ENCODE assay signal across 36 mouse cellular contexts in genomic region chr9:13429477-13430125, GRCm38 (mm10). TPM values are rescaled to one million over a fixed set of nuclear protein-coding genes. Genes with fewer than 3 reads are reported as not detected.
A peak's percentile ranks its signal among the peaks of the same experiment; 100 is the strongest.
DNase-seq lines count a peak whose midpoint lies in the region; ATAC-seq and TF ChIP-seq lines count a peak whose summit lies in the region.
"Had no signal": no experiment of that assay in that cellular context is flagged by ENCODE, and none has a peak within 500 bp of the region (broad histone marks: within the 10 kb centered on the region; RNA-seq: fewer than 3 reads in every experiment).

No protein-coding gene starts in this region.

- no peak for TF ChIP-seq EP300 in heart, adult 2 months (IDR thresholded peaks at IDR 0.05; ENCODE audit: insufficient read depth, low read depth, low read length)
- no peak for TF ChIP-seq EP300 in heart, postnatal 0 days (IDR thresholded peaks at IDR 0.05; ENCODE audit: low read depth)

- WGBS in heart, adult 2 months: 46% methylated on average over 2 of the region's 2 CpGs
- WGBS in heart, postnatal 0 days: 53% methylated on average over 2 of the region's 2 CpGs

- no peaks in the 10 kb centered on the region; the same call in 1 of the 2 replicates for H3K79me2 ChIP-seq in heart, adult 2 months (replicated peaks; ENCODE audit: control insufficient read depth, insufficient read depth, low read length)

- TF ChIP-seq POLR2A in heart, adult 2 months (IDR thresholded peaks at IDR 0.05; ENCODE audit: insufficient read depth, low read depth, low read length): no peak

- H3K9ac ChIP-seq in heart, adult 2 months (ENCODE audit: low read depth, low read length): no peak overlapping the region
- H3K9ac ChIP-seq in heart, postnatal 0 days (replicated peaks; ENCODE audit: low read depth, low read length): no peak overlapping the region
- H3K9ac ChIP-seq: hindbrain, embryonic 12.5 days; neural tube, embryonic 13.5 days had no signal

- DNase-seq in heart, adult 11 months: peak; percentile 86
- no peak for DNase-seq in heart, adult 2 months
- DNase-seq in heart, postnatal 0 days (ENCODE audit: low spot score): no peak
- no peak for DNase-seq in heart, postnatal 4 days
- peak; percentile 42 for DNase-seq in lung, postnatal 10 days
- DNase-seq in lung, postnatal 25 days (ENCODE audit: low spot score): no peak
- DNase-seq: adrenal gland, postnatal 36 days; cerebellum, adult 11 months; cerebellum, adult 9-11 months; gastrocnemius, postnatal 10 days; retina, postnatal 1 day; right cerebral cortex, postnatal 25 days; spleen, adult 18-20 months; thymus, postnatal 25 days had no signal

- H3K36me3 ChIP-seq in heart, adult 2 months (ENCODE audit: control insufficient read depth, insufficient read depth, low read length): peaks cover 17% of the 10 kb centered on the region
- H3K36me3 ChIP-seq in heart, postnatal 0 days (replicated peaks; ENCODE audit: control insufficient read depth, insufficient read depth, low read length): no peaks in the 10 kb centered on the region
- H3K36me3 ChIP-seq: forebrain, embryonic 10.5 days; G1E; hindbrain, embryonic 12.5 days; neural tube, embryonic 13.5 days had no signal

- no peaks in the 10 kb centered on the region for H3K27me3 ChIP-seq in heart, adult 2 months (ENCODE audit: control insufficient read depth, insufficient read depth, low read length)
- H3K27me3 ChIP-seq in heart, postnatal 0 days (ENCODE audit: control insufficient read depth, insufficient read depth, low read length): no peaks in the 10 kb centered on the region
- H3K27me3 ChIP-seq: CH12.LX; hindbrain, embryonic 12.5 days; neural tube, embryonic 13.5 days; Patski had no signal

- no peak overlapping the region for H3K27ac ChIP-seq in heart, adult 2 months
- 0 out of 2 replicates have a peak overlapping the region, but pooled peaks have one; percentile 1 for H3K27ac ChIP-seq in heart, postnatal 0 days (ENCODE audit: low read depth)
- H3K27ac ChIP-seq: forebrain, embryonic 10.5 days; hindbrain, embryonic 12.5 days; kidney, postnatal 0 days; left cerebral cortex, adult 2 months; neural tube, embryonic 13.5 days had no signal

- H3K4me2 ChIP-seq in heart, postnatal 0 days (ENCODE audit: low read depth, low read length): no peak overlapping the region
- H3K4me2 ChIP-seq: hindbrain, embryonic 12.5 days; neural tube, embryonic 13.5 days had no signal

- H3K4me1 ChIP-seq in heart, adult 2 months (ENCODE audit: control insufficient read depth, insufficient read depth, low read length): peaks cover 23% of the 10 kb centered on the region
- peaks cover 36% of the 10 kb centered on the region for H3K4me1 ChIP-seq in heart, postnatal 0 days (ENCODE audit: control insufficient read depth, insufficient read depth)

- intact Hi-C loops in heart, adult 2 months (cut with DNase I): no loop called here

- no peak overlapping the region for H3K4me3 ChIP-seq in heart, adult 2 months
- no peak overlapping the region for H3K4me3 ChIP-seq in heart, postnatal 0 days (ENCODE audit: low read depth, low read length)
- H3K4me3 ChIP-seq: forebrain, embryonic 10.5 days; hindbrain, embryonic 12.5 days; left cerebral cortex, adult 2 months; myocyte; neural tube, embryonic 13.5 days had no signal

- TF ChIP-seq CTCF in heart, adult 2 months (IDR thresholded peaks at IDR 0.05): no peak
- no peak for TF ChIP-seq CTCF in heart, postnatal 0 days (IDR thresholded peaks at IDR 0.05; ENCODE audit: low read depth)

- no peak for ATAC-seq in heart, postnatal 0 days (ENCODE audit: insufficient read depth, low read depth)
- 0 out of 2 replicates have a peak, but pooled peaks have one; percentile 20 for ATAC-seq in megakaryocyte progenitor cell, adult 5-6 weeks (replicated peaks; ENCODE audit: poor library complexity)
- ATAC-seq: forebrain, embryonic 16.5 days; midbrain, embryonic 16.5 days; Patski had no signal

- no peaks in the 10 kb centered on the region for H3K9me3 ChIP-seq in heart, postnatal 0 days (replicated peaks; ENCODE audit: control insufficient read depth, low read length)
- H3K9me3 ChIP-seq: forebrain, embryonic 10.5 days; G1E; hindbrain, embryonic 12.5 days; neural tube, embryonic 13.5 days had no signal

RNA-seq across cellular contexts. Expression of gene Gm17571, which starts 17.0 kb away (rescaled TPM):
- not detected for total RNA-seq in heart, adult 2 months (2021)
- not detected in 2 replicates for polyA plus RNA-seq in heart, adult 2 months (2012; rRNA removed)
- total RNA-seq in heart, postnatal 0 days (2014; rRNA removed; ENCODE audit: low replicate concordance): not detected in 2 replicates
- not detected in 2 replicates for polyA plus RNA-seq in heart, postnatal 0 days (2015; fragmentation: Nextera tagmentation; extraction: Ambion mirVana)
- not detected for total RNA-seq in heart, postnatal 4 days (2021)
- total RNA-seq in megakaryocyte progenitor cell, adult 5-6 weeks (2015): not detected in 2 replicates
- not detected in 2 replicates for total RNA-seq in megakaryocyte progenitor cell, adult 5-6 weeks (2017)
- total RNA-seq: adrenal gland, adult 18-20 months; adrenal gland, postnatal 36 days; CH12.LX; common myeloid progenitor, adult 5-6 weeks; G1E; gastrocnemius, postnatal 10 days; granulocyte monocyte progenitor cell, adult 5-6 weeks; layer of hippocampus, postnatal 10 days; left cerebral cortex, adult 2 months; left cerebral cortex, postnatal 36 days; megakaryocyte-erythroid progenitor cell, adult 5-6 weeks had no signal
- polyA plus RNA-seq: embryonic facial prominence, embryonic 11.5 days; forebrain, embryonic 10.5 days; forebrain, embryonic 16.5 days; G1E; hindbrain, embryonic 12.5 days; intestine, postnatal 0 days; kidney, postnatal 0 days; limb, embryonic 14.5 days; liver, embryonic 16.5 days; midbrain, embryonic 16.5 days; myocyte; neural tube, embryonic 13.5 days; Patski had no signal

Comparison
In these comparisons a context has a peak if more than half of its experiments do, and no peak if none do; other contexts are left out.
1. DNase-seq: peak in heart, adult 11 months (single experiment) and lung, postnatal 10 days (single experiment); none in heart, adult 2 months (0 of 2), heart, postnatal 0 days (single experiment), heart, postnatal 4 days (single experiment) and lung, postnatal 25 days (single experiment).